Mouse (Mus musculus): Measurements from ENCODE around the gene Dusp15.

The Dusp15 gene

GRCm38 (mm10) chr2:152930276-152930675 is 21.2 kb downstream of the Dusp15 start:
- DNase-seq: peak; percentile 55 to 64

- DNase-seq: no peak
Observed at GRCm38 (mm10) chr2:152928988-152929370, 22.5 kb downstream of the Dusp15 start.

GRCm38 (mm10) chr2:152928219-152928987 is 23.1 kb downstream of the Dusp15 start:
- DNase-seq: no peak

- no peak for DNase-seq
Observed at GRCm38 (mm10) chr2:152927371-152927770, 24.1 kb downstream of the Dusp15 start.

GRCm38 (mm10) chr2:152926896-152927295 is 24.6 kb downstream of the Dusp15 start:
- DNase-seq: no peak

GRCm38 (mm10) chr2:152925189-152925872 is 26.2 kb downstream of the Dusp15 start:
- peak; percentile 71 to 76 for DNase-seq

GRCm38 (mm10) chr2:152924543-152924942 is 27.0 kb downstream of the Dusp15 start:
- no peak for DNase-seq

- DNase-seq: no peak
Observed at GRCm38 (mm10) chr2:152924128-152924527, 27.4 kb downstream of the Dusp15 start.

- DNase-seq: no peak
Observed at GRCm38 (mm10) chr2:152923621-152924020, 27.9 kb downstream of the Dusp15 start.

- DNase-seq: no peak
Observed at GRCm38 (mm10) chr2:152922376-152922775, 29.1 kb downstream of the Dusp15 start.

- DNase-seq: no peak
Observed at GRCm38 (mm10) chr2:152917671-152918070, 33.8 kb downstream of the Dusp15 start.

GRCm38 (mm10) chr2:152916111-152916510 is 35.4 kb downstream of the Dusp15 start:
- DNase-seq: no peak

GRCm38 (mm10) chr2:152915453-152915852 is 36.0 kb downstream of the Dusp15 start:
- DNase-seq: no peak

- peak; percentile 85 to 88 for DNase-seq
Observed at GRCm38 (mm10) chr2:152914310-152915120, 37.0 kb downstream of the Dusp15 start.

GRCm38 (mm10) chr2:152913471-152913870 is 38.0 kb downstream of the Dusp15 start:
- no peak for DNase-seq

GRCm38 (mm10) chr2:152911432-152911831 is 40.1 kb downstream of the Dusp15 start:
- no peak for DNase-seq

- DNase-seq: no peak
Observed at GRCm38 (mm10) chr2:152911031-152911430, 40.5 kb downstream of the Dusp15 start, which contains the start of gene Mylk2. Gene Mylk2 (plus strand): TSS chr2:152911352.

- no peak for DNase-seq
Observed at GRCm38 (mm10) chr2:152909848-152910247, 41.6 kb downstream of the Dusp15 start.

- DNase-seq: no peak
Observed at GRCm38 (mm10) chr2:152907114-152907943, 44.2 kb downstream of the Dusp15 start.

GRCm38 (mm10) chr2:152906274-152907037 is 45.0 kb downstream of the Dusp15 start:
- no peak for DNase-seq

- DNase-seq: peak; percentile 9 to 45
Observed at GRCm38 (mm10) chr2:152905036-152905829, 46.3 kb downstream of the Dusp15 start.

Measured in kidney, postnatal 36 days (tissue).